Mouse (Mus musculus): ENCODE data around the gene Depp1.

- no peak for TF ChIP-seq CTCF (IDR thresholded peaks at IDR 0.05; ENCODE audit: borderline replicate concordance, insufficient read depth, low read length)
- TF ChIP-seq POLR2A (IDR thresholded peaks at IDR 0.05; ENCODE audit: low read depth, low read length): no peak
Observed at GRCm38 (mm10) chr6:116670144-116670543, 19.7 kb downstream of the Depp1 start.

All from embryonic fibroblast, embryonic 13.5 days (primary cell).